Mouse (Mus musculus) kidney, embryonic 16.5 days (tissue): Measurements from ENCODE around the gene Ptchd1. TPM values are rescaled to one million over a fixed set of nuclear protein-coding genes. Genes with fewer than 3 reads are reported as not detected.

Experiments used
- polyA plus RNA-seq: library from polyadenylated mRNA; unstranded; fragments of >200 nt; fragmentation: Nextera tagmentation; extraction: Ambion mirVana; gene quantifications from 2 replicates; pipeline ENCODE4 v1.2.1, GENCODE M21; 2015

Ptchd1 gene
- polyA plus RNA-seq, 1 experiment from 2014 or later: 1.1 TPM

Other genes with a start within 250 kb of the Ptchd1 start
- gene Gm15155, start 927 bp upstream of the Ptchd1 start, polyA plus RNA-seq: not detected in 2 replicates